Mouse (Mus musculus) heart, adult 2 months (tissue): Measurements from ENCODE around the gene Serpinb7. TPM values are rescaled to one million over a fixed set of nuclear protein-coding genes. Genes with fewer than 3 reads are reported as not detected.

Experiments used
- DNase-seq, 2 experiments: peaks; one replicate each; pipeline ENCODE4 v3.0.0; 2021
- H3K27ac ChIP-seq: fragments of 200-600 bp; 2 replicates; pipeline ENCODE4 v1.8.1; 2022
- H3K27me3 ChIP-seq: fragments of 200-500 bp; 2 replicates; pipeline ENCODE4 v1.6.1; 2012; ENCODE audit warnings: mild to moderate bottlenecking, low read length, inconsistent platforms, mixed read lengths; ENCODE audit not compliant: control insufficient read depth, insufficient read depth
- H3K36me3 ChIP-seq: fragments of 200-500 bp; 2 replicates; pipeline ENCODE4 v1.6.1; 2012; ENCODE audit warnings: low read length, inconsistent platforms; ENCODE audit not compliant: control insufficient read depth, insufficient read depth
- H3K4me1 ChIP-seq: fragments of 200-500 bp; 2 replicates; pipeline ENCODE4 v1.6.1; 2011; ENCODE audit warnings: low read length; ENCODE audit not compliant: control insufficient read depth, insufficient read depth
- H3K4me3 ChIP-seq: fragments of 200-600 bp; 2 replicates; pipeline ENCODE4 v1.8.1; 2022
- H3K79me2 ChIP-seq: fragments of 200-500 bp; replicated peaks from 2 replicates; pipeline ENCODE4 v1.6.1; 2012; ENCODE audit warnings: mild to moderate bottlenecking, inconsistent platforms, low read length, moderate library complexity, mixed read lengths; ENCODE audit not compliant: control insufficient read depth, insufficient read depth
- H3K9ac ChIP-seq: fragments of 200-500 bp; 2 replicates; pipeline ENCODE4 v1.6.1; 2012; ENCODE audit warnings: low read depth, mild to moderate bottlenecking, control low read depth, inconsistent platforms, low read length, mixed read lengths
- CTCF ChIP-seq: fragments of 200-600 bp; IDR thresholded peaks from 2 replicates; pipeline ENCODE4 v1.8.1; 2022; ENCODE audit warnings: antibody characterized with exemption, mild to moderate bottlenecking, moderate library complexity
- EP300 ChIP-seq: fragments of 200-500 bp; IDR thresholded peaks from 2 replicates; pipeline ENCODE4 v1.6.1; 2011; ENCODE audit warnings: low read depth, low read length, control low read depth; ENCODE audit not compliant: insufficient read depth
- POLR2A ChIP-seq: fragments of 200-500 bp; IDR thresholded peaks from 2 replicates; pipeline ENCODE4 v1.6.1; 2011; ENCODE audit warnings: mild to moderate bottlenecking, low read depth, low read length, control low read depth; ENCODE audit not compliant: insufficient read depth
- intact Hi-C: fragments of 180-260 bp; cut with DNase I; formaldehyde crosslinking; loops from one replicate; pipeline ENCODE4 v1.15.1; 2025
- polyA plus RNA-seq: library from polyadenylated mRNA; depleted of rRNA; stranded (reverse); fragments of >200 nt; gene quantifications from 2 replicates; pipeline ENCODE4 v1.2.3, GENCODE M21; 2012; rRNA removed
- total RNA-seq, 2 experiments: library from RNA; stranded (reverse); gene quantifications; 2 replicates each; pipeline ENCODE4 v1.2.3; 2021

The Serpinb7 gene
- total and polyA plus RNA-seq, 3 experiments = not detected

- TF ChIP-seq CTCF (no peak), POLR2A (no peak), EP300 (no peak)
- Histone ChIP-seq H3K27me3 (no peaks in the 10 kb centered on the region), H3K4me1 (no peaks in the 10 kb centered on the region), H3K27ac (no peak overlapping the region), H3K4me3 (no peak overlapping the region), H3K36me3 (no peaks in the 10 kb centered on the region), H3K79me2 (no peaks in the 10 kb centered on the region), H3K9ac (no peak overlapping the region)
- no peak for DNase-seq
- intact Hi-C loops = no loop called here
Measured at GRCm38 (mm10) chr1:107502025-107502424, 102.6 kb downstream of the Serpinb7 start.

Other genes starting within 250 kb of the Serpinb7 start
- gene Serpinb3b, start 121.3 kb upstream of the Serpinb7 start, total RNA-seq = not detected
- gene Serpinb3b, start 121.3 kb upstream of the Serpinb7 start, polyA plus RNA-seq = not detected in 2 replicates
- not detected for gene Serpinb3c, start 121.3 kb upstream of the Serpinb7 start, total RNA-seq
- not detected in 2 replicates for gene Serpinb3c, start 121.3 kb upstream of the Serpinb7 start, polyA plus RNA-seq
- not detected for gene Serpinb11, start 38.5 kb upstream of the Serpinb7 start, total RNA-seq
- gene Serpinb11, start 38.5 kb upstream of the Serpinb7 start, polyA plus RNA-seq = not detected in 2 replicates
- under 1 TPM; 0.48 to 0.50 TPM for gene Serpinb2, start 111.8 kb downstream of the Serpinb7 start, total RNA-seq
- gene Serpinb2, start 111.8 kb downstream of the Serpinb7 start, polyA plus RNA-seq = 0.09 and 0.68 TPM in 2 replicates
- 1 to 10 TPM; 1.8 TPM for gene Serpinb8, start 190.4 kb downstream of the Serpinb7 start, total RNA-seq
- 1.3 and 2.0 TPM in 2 replicates for gene Serpinb8, start 190.4 kb downstream of the Serpinb7 start, polyA plus RNA-seq